Mouse (Mus musculus) left cerebral cortex, adult 9 months (tissue): ENCODE measurements around the gene Acat2.
"Not testable (repeated sequence)": the region's sequence is repeated elsewhere in the genome, so short reads cannot be mapped to it uniquely, and the experiment has no call there.

Experiments used
- DNase-seq, 2 experiments: peaks; one replicate each; pipeline ENCODE4 v3.0.0; 2022; ENCODE audit warnings: low spot score in 2 of 2

Acat2 gene

GRCm38 (mm10) chr17:12906436-12906835 lies 54.1 kb downstream of the Acat2 start:
- no peak for DNase-seq

DNA sequence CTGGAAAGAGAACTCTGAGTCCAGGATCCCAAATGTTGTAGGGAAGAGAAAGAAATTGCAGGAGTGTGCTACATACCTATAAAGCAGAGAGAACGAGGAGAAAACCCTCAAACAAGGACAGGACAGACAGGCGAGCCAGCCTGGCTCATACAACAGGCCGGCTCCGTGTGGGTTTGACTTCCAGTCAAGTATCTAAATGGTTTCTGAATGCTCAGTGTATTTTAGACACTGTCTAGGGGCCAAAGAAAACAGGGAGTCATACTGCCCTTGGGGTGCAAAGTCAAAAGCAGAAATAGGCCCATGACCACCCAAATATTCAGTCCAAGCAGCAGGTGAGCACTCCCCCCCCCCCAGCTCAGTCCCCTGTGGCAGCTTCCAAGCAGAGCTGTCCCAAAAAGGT lies 54.7 kb downstream of the Acat2 start:
- no peak for DNase-seq

GRCm38 (mm10) chr17:12904349-12904748 lies 56.2 kb downstream of the Acat2 start:
- no peak for DNase-seq

DNA sequence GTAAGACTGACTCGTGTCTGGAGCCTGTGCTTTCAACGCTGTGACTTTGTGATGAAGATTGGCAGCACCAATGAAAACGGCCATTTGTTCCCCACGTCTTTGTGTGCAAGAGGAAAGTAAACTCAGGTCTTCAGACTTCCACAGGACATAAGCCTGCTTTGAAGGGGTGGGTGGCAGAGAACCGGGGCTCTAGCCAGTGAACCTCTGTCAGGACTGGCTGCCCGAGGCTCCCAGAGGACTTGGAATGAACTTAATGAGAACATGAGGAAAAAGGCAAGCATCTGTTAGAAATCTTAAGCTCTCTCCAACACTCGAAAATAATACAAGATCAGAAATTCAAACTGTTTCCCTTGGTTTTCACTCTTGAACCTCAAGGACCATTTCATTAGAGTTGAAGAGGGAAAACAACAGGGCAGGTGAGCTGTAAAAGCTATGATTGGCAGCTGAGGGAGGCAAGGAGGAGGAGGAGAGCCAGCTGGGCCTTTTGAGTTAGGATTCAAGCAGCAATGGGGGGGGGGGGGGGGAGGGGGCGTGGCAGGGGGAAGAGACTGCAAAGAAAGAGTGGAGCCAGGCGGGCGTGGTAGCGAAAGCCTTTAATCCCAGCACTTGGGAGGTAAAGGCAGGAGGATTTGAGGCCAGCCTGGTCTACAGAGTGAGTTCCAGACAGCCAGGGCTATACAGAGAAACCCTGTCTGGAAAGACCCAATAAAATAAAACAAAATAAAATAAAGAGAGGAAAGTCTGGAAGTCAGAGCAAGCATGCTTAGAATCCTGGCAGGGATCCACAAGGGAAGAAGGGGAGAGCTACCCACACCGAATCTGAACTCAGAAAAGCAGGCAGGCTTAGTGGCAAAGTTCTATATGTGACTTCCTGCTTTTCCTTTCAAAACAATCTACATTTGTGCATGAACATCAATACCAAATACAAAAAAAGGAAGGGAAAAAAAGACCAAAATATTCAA lies 56.9 kb downstream of the Acat2 start:
- no peak for DNase-seq

GRCm38 (mm10) chr17:12902291-12902690 lies 58.3 kb downstream of the Acat2 start:
- DNase-seq: no peak

DNA sequence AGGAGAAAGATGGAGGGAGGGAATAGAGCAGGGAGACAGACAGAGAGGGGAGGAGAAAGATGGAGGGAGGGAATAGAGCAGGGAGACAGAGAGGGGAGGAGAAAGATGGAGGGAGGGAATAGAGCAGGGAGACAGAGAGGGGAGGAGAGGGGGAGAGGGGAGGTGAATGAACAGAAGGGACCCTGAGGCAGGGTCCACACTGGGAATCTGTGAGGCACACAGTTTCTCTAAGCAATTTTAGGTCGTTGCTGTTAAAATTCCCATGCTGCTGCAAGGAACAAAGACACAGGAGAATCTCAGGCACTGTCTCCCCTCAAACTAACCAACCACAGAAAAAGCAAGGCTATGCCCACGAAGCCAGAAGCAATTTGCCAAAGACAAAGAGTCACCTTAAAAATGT lies 61.9 kb downstream of the Acat2 start:
- not testable (repeated sequence) for DNase-seq

GRCm38 (mm10) chr17:12897674-12898073 lies 62.9 kb downstream of the Acat2 start:
- DNase-seq: no peak
